Mouse (Mus musculus): ENCODE data around the gene C2cd4a.

Gene C2cd4a

GRCm38 (mm10) chr9:67831359-67832045 is 628 bp downstream of the C2cd4a start:
- peak; percentile 37 for DNase-seq

DNA sequence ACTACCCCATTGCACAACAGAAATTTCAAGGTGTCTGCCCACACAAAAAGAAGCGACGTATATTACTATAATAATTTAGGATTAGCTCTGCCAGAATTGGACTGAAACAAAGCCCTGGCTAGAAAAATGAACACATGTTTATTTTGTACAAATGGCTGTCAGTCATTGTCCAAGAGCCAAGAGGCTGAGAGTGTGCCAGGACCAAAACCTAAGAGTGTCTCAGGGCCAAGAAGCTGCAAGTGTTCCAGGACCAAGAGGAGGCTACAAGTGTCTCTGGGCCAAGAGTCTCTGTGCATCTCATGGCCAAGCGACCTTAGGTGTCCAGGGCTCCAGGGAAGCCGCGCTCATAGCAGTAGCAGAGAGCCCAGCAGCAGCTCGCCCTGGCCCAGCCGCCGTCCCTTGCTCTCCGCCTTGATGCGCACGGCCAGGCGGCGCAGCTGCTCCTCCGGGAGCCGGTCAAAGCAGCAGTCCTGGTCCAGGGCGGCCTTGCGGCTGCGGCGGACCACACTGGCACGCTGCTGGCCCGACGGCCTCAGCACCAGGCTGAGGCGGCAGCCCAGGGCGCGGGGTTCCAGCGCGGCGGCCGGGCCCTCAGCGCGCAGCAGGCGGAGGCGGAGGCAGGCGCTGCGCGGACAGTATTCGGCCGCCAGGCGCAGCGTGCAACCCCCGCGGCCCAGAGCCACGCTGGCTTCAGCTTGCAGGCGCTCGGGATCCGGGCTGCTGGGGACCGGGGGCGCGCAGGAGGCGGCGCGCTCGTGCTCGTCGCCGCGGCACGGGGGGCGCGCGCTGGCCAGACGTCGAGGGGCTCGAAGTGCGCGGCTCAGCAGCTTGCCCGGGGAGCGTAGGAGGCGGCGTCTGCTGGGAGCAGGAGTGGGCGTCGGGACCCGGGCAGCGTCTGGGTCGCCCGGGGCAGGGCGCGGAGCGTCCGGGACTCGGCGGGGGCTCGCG is 1.4 kb downstream of the C2cd4a start:
- DNase-seq = peak; percentile 55

DNA sequence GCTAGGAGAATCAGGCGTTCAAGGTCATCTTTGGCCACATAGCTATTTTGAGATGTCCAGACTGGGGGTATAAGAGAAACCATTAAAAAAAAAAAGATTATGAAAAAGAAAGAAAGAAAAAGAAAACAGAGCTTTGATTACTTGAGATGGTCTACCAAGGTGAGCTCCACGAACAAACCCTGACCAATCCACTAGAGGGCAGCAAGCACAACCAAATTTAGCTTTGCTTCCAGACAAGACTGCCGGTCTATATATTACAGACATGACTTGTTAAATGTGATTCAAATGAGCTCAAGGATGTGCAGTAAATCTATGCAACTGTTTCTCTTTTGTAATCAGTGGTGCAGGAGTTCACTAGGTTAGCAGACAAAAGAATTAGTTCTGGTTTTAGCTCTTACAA is 3.9 kb downstream of the C2cd4a start:
- peak; percentile 77 for DNase-seq

- DNase-seq = no peak
Measured at GRCm38 (mm10) chr9:67825527-67825926, 6.6 kb downstream of the C2cd4a start.

- no peak for DNase-seq
Measured at GRCm38 (mm10) chr9:67823131-67823530, 9.0 kb downstream of the C2cd4a start.

- no peak for DNase-seq
Measured at GRCm38 (mm10) chr9:67818668-67818950, 13.5 kb downstream of the C2cd4a start.

GRCm38 (mm10) chr9:67817898-67818667 is 14.0 kb downstream of the C2cd4a start:
- no peak for DNase-seq

- no peak for DNase-seq
Measured at GRCm38 (mm10) chr9:67816172-67816928, 15.8 kb downstream of the C2cd4a start.

DNA sequence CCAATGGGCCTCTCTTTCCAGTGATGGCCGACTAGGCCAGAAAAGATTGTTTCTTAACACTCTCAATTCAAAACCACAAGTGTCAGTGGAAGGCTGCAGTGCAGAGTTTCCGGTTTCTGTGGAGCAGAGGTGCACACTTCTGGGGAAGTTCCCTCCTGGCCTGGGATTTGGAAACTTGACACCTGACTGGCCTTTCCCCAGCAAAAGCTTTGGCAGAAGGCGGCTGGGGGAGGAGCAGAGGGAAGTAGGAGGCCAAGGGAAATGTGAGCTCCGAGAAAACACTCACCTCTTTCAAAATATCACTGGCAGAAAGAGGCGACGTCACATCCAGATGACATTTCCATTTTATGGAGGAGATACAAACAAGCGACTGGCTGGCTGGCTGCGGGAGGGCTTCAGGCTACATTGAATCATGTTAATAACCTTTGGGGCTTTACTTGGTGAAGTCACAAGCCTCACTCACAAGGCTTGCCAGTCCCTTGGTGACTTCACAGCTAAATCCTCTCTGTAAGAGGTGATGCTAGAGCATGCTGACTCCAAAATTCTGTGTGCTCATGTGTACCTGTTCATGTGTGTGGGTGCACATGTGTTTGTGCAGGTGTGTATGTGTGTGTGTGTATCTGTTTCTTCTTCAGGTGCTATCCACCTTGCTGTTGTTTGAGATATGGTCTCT is 18.3 kb downstream of the C2cd4a start:
- DNase-seq = peak; percentile 83

- peak; percentile 50 for DNase-seq
Measured at GRCm38 (mm10) chr9:67813171-67813570, 19.0 kb downstream of the C2cd4a start.

DNA sequence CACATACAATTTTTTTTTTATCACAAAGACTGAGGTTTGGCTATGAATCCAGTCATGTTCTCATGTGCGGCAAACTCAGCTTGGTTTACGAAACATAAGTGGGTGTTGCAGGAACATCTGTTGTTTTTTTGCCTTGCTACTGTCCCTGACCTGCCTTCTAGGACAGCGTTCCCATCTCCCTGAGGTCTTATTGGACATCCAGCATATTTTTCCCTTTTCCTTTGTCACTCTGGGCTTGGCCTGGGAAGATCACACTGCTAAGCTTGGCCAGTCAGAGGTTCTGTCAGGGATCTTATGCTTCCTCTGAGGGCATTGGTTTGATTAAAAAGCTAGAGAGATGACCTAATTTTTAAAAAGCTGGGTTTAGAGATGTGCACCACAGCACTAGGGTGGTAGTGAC is 21.0 kb downstream of the C2cd4a start:
- DNase-seq = peak; percentile 25

DNA sequence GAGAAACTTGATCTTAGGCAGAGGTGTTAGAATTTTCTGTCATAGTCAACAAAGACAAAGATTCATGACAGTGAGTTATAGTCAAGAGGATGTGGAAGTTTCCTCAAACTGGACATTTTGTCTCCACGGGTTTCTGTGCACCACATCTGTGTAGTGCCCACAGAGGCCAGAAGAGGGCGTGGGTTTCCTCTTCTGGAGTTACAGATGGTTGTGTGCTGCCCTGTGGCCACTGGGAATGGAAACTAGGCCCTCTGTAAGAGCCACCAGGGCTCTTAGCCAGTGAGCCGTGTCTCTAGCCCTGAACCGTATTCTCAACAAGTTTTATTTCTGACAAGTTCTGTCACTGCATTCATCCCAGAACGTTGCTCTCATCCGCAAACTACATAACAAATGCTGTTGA is 21.6 kb downstream of the C2cd4a start:
- DNase-seq = no peak

- no peak for DNase-seq
Measured at GRCm38 (mm10) chr9:67807000-67807399, 25.1 kb downstream of the C2cd4a start.

DNA sequence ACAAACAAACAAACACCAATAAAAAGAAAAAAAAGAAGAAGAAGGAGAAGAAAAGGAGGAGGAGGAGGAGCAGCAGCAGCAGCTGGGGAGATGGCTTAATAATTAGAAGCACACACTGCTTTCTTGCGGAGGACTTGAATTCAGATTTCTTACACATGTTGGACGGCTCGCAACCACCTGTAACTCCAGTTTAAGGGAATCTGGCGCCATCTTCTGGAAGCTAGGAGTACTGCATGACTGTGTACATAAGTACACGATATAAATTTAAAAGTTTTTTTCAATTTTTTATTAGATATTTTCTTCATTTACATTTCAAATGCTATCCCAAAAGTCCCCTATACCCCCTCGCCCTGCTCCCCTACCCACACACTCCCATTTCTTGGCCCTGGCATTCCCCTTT is 29.9 kb downstream of the C2cd4a start:
- DNase-seq = peak; percentile 65

- DNase-seq = no peak
Measured at GRCm38 (mm10) chr9:67799078-67799819, 32.9 kb downstream of the C2cd4a start.

- no peak for DNase-seq
Measured at GRCm38 (mm10) chr9:67795205-67795675, 36.9 kb downstream of the C2cd4a start.

DNA sequence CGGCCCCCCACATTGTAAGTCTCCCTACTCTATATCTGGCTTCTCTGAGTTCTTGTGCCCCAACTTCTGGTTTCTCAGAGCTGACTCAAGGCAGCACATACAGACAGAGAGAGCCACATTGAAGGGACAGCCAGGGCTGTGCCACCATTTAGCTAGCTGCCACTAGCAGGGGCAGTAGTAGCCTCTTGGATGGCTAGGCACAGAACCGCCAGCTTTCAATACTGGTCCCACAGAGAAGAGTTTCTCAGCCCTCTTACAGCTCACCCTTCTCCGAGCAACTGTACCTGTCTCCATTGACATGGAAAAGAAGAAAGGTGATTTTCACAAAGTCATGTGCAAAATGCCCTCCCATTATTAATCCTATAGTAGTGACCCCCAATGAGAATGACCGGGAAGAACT is 37.5 kb downstream of the C2cd4a start:
- DNase-seq = no peak

GRCm38 (mm10) chr9:67794216-67794615 is 37.9 kb downstream of the C2cd4a start:
- no peak for DNase-seq

DNA sequence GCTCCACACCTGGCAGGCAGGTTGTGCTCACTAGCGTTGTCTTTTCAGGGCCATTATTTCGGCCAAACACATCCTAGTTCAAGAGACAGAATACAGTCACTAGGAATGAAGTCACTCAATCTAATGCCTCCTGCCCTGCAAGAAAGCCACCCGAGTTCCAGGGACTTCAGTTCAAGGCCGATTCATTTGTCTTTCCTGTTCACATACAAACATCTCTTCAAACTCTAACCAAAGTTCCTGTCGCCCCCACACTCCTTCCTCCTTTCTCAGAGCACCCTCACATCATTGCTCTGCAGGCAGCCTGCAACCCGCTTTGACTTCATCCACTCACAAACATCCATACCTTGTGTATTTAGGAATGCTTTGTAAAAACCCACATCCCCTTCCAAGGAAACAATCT is 38.6 kb downstream of the C2cd4a start:
- DNase-seq = no peak

DNA sequence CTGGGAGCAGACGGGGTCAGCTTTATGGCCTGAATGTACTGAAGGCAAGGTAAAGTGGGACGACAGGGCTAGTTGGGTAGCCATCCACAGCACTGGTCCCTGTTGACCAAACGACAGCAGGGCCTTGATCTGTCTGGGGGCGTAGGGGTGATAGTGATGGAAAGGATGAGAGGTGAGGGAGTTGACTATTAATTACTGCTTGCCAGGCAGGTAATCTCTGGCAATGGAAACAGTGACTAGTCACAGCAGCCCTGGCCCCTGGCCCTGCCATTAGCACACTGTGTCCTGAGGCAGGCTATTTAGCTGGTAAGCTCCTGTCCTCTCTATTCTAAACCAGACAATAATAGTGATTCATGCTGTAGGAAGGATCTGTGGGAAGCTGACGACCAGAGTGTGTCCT is 39.7 kb downstream of the C2cd4a start:
- no peak for DNase-seq

- DNase-seq = no peak
Measured at GRCm38 (mm10) chr9:67787671-67788070, 44.5 kb downstream of the C2cd4a start.
